Mouse (Mus musculus) MN1 (cell line): ENCODE results near the gene Tnks1bp1.
A peak's percentile ranks its signal among the peaks of the same experiment; 100 is the strongest.

ENCODE experiments used
- DNase-seq: peaks from one replicate; pipeline ENCODE4 v3.0.0-alpha.2; 2016; ENCODE audit warnings: low spot score

The Tnks1bp1 gene

DNA sequence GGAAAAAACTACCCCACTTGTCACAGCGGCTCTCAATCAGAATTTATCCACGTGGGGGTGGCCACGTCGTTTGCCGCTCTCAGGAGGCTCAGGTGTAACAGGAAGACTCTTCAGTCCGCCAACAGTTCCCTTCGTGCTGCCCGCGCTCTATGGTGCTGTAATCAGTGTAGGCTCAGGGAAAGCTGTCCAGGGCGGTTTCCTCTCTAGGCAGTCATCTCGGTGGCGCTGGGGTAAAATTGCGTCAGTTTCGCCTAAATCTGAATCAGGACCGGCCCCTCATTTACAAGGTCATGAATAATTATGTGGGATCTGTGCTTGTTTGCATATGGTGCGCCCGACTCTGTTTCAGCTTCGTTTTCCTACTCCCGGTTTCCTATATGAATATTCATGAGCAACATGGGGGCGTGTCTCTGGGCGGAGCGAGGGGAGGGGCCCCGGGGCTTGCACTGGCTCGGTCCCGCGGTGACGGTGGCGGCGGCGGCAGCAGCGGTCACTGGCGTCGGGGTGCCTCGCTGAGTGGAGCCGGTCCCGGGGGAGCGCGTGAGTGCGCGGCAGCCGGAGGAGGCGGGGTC lies at the start of gene Tnks1bp1:
Tnks1bp1 (plus strand) TSS at position 427 of the 572 bp plus-strand sequence.
- peak; percentile 97 for DNase-seq

DNA sequence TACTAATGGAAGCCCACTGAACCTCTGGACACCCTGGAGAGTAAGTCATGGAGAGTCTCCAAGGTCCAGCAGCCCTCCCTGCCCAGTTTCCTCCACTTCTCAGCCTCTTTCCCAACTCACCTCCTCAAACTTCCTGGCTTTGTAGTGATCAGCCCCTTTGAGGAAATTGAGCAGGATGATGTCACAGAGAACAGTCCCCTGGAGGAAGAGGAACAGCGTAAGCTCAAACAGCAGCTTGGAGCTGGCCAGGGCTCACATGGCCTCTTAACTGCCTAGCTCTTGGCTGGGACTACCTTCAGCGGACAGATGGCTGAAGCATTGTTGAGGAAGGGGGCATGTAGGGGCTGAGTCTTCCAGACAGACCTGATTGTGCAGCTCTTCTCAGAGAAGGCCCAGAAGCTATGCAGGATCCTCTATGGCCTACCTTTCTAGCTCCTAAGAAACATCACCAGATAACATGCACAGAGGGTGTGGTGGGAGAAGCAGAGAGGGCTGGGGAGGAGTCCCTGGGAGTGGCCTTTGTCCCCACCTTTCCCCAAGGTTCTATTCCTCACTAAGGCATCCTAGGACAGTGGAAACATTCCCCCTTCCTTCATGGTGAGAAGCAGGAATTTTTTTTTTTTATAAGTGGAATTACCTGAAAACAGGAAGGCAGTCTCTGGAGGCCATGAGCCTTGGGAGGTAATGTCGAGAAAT lies 48.2 kb upstream of the Tnks1bp1 start:
- DNase-seq: no peak

DNA sequence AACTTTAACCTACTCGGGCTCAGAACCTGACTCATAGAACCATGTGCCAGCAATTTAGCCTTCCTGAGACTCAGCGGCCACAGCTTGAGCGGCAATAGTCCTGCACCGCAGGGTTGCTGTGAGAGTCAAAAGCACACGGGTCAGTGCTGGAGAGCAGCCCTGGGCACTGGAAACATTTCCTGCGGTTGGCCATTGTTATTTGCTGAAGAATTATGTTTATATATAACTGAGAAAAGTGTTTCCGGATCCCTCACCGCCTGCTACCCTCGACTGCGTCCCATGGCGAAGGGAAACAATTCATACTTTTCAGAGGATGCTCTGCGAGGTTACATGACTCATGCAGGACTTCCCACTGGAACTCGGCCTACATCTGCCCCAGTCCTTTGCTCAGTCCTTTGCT lies 46.3 kb upstream of the Tnks1bp1 start:
- no peak for DNase-seq

DNA sequence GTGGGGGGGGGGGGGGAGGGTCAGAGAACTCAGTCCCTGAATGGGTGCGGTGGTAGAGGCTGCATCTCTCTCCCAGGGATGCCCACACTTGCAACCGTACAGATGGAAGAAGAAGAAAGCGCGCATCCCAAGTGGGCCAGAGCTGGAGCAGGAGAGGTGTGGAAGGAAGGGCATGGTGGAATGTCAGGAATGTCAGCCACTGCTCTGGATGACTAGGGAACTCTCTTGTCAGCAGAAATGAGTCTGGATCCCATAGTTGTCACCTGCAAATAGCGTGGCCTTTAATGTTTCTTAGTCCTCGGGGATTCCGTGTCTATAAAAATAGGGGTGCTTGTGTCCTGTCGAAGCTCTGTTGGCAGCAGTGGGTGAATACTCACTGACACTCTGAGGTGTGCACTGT lies 45.2 kb upstream of the Tnks1bp1 start:
- DNase-seq: no peak

DNA sequence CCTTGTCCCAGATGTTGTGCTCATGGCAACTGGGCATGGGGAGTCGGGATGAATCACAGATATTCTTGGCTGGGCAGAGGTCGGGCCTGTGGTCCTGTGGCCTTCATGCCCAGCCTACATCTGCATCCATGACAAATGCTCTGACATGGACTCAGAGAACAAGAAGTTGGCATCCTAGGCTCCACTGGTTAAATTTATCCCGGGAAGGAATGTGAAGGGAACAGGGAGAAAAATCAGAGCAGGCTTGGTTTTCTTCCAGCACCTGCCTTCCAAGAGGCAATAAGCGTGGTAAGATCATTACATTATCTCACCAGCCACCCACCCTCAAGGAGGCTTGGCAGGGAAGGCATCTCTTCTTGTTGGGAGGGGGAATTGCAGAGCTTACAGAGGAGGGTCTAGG lies 43.5 kb upstream of the Tnks1bp1 start:
- DNase-seq: no peak

DNA sequence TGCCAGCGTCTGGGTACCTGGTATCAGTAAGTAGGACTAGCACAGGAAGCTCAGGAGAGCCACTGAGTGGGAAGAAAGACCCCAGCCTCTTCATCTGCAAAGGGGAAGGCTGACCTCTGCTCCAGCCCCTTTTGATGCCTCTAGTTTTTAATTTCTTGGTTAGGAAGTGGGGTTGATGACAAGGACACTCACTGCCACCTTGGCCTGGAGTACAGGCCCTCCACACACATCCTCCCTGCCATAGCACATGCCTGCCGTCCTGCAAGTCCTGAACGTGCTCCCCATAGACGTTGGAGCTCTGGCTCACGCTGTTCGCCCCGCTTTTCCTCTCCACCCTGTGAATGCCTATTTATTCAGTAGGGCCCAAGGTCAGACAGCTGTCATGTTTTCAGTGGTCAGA lies 41.2 kb upstream of the Tnks1bp1 start:
- DNase-seq: no peak

DNA sequence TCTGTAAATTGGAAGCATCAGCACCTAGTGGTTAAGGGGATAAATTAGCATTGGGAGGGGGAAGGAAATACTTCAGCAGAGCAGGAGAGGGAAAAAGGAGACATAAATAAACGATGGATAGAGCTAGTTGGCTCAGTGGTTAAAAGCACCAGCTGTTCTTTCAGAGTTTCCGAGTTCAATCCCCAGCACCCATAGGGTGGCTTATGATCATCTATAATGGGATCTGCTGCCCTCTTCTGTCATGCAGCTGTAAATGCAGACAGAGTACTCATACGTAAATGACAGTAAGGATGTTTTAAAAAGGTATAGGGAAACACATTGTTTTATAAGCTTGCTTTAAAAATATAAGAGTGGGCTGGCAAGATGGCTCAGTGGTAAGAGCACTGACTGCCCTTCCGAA lies 40.1 kb upstream of the Tnks1bp1 start:
- no peak for DNase-seq

DNA sequence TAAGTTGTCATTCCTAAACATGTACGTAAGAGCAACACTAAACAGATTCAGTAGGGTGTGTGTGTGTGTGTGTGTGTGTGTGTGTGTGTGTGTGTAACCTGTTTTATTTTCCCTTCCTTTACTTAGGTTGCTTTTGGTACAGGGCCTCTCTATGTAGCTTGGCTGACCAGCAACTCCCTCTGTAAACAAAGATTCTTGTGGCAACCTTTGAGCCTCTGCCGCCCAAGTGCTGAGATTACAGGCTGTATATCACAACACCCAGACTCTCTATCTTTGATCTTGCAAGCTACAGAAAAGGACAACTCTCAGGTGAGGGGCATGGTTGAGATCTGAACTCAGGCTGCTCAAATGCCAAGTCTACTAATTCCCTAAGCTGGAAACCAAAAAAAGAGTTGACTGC lies 38.6 kb upstream of the Tnks1bp1 start:
- DNase-seq: no peak

DNA sequence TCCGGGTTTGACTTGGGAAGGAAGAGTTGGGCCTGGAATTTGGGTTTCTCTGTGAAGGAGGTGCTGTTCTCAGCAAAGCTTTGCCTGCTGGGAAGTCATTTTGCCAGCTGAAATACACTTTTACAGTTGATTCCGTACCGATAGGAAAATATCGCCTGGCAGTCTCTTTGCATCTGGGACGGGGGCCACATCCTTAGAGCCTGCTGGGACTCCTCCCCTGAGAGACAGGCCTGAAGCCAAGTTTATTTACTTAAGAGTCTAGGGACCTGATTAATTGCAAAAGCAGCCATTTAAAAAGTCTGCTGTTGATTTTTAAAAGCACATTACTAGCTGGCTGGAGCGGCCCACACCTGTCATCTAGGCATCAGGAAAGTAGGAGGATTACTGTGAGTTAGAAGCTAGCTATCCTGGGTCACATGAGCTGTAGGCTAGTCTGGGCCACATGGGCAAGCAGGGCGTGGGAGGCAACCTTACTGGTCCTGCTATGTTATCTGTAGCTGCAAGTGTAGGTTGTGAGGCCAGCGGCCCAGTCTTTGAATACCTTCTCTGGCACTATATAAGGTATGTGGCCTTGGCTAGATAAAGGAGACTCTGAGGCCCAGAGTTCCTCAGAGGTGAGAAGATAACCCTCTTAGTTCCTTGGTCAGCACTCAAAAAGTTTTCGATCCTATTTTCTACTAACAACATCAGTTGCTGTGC lies 35.8 kb upstream of the Tnks1bp1 start:
- DNase-seq: peak; percentile 7

DNA sequence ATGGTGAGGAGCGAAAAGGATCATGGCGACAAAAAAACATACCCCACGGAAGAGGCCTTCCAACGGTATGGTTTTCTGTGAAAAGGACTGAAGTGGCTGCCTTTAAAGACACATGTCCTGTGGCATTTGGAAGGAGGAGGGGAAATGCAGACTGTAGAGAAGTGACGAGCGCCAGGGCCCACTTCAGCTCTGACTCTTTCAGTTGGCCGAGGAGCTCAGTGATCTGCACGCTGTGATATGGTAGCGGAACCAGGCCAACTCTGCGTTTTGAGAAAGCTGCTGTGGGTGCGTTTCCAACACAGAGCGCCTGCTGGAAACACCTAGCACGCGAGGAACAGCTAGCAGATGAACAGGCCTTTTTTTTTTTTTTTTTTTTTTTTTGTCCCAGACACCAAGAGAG lies 35.1 kb upstream of the Tnks1bp1 start:
- DNase-seq: no peak

DNA sequence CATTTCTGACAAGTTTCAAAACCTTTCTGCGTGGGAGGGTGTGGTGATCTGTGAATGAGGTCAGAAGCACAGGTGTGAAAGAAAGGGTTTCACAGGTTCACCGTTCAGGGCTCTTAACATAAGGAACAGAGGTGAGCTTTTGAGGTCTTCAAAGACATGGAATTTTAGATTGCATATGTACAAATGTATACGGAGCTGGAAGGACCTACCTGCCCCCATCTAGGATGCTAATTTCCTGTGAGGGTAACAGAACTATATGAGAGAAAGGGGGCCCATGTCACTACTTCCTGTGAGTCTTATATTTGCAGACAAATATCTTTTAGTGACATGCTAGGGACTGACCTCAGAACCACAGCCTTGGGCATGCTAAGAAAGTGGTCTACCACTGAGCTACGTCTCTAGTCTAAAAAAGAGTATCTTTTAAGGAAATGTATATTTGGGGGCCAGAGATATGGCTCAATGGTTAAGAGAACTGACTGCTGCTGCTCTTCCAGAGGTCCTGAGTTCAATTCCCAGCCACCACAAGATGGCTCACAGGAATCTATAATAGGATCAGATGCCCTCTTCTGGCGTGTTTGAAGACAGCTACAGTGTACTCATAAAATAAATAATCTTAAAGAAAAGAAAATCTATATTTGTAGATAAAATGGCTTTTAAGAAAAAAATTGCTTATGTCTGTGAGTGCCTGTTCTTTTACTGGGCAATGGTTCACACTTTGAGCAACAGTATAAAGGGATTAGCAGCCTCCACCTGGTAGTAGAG lies 33.8 kb upstream of the Tnks1bp1 start:
- DNase-seq: no peak

DNA sequence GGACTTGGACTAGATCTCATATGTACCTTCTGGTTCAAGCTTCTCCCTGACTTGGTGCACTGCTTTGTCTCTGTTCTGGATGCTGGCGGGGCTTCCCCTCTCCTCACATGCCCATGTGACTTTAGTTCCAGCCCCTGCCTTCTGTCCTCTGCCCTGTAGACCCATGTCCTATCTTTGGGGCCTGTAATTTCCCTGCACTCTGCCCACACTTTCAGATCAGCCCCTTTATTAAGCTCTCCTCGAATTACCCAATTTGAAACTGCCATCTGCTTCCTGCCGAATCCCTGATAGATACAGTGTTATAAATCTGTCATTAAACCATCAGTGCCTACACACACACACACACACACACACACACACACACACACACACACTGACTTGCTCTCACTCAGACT lies 33.2 kb upstream of the Tnks1bp1 start:
- peak; percentile 25 for DNase-seq

DNA sequence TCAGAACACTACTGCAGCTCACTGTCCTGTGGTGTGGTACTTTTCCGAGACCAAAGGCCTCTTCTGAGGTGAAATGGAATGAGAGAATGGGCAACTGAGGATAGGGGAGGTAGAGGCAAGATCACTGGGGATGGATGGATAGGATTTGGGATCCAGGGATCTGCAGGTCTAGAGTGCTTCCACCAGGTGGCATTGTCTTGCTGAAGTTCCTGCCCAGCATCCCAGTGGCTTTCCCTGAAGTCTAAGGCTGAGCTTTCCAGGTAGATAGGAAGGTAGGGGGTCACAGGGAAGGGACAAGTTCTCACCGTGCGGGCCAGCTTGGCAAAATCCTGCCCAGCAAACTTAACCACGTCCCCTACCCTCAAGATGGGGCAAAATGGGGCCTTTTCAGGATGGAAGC lies 25.8 kb upstream of the Tnks1bp1 start:
- peak; percentile 40 for DNase-seq

DNA sequence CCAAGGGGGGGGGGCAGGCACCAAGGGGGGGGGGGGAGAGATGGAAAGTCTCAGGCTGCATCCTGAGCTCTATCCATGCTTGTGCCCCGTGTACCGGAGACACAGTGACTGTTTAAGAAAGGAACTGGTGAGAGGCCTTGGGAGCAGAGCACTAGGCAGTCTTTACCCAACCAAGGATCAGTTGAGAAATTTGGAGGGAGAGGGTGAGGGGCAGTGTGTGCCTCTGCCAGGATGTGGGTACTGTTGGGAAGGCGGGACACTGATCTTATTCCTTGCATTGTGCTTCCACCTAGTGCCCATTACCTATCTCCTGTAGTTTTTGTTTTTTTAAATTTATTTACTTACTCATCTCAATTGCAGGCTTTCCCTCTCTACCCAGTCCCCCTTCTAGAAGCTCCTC lies 21.6 kb upstream of the Tnks1bp1 start:
- no peak for DNase-seq

DNA sequence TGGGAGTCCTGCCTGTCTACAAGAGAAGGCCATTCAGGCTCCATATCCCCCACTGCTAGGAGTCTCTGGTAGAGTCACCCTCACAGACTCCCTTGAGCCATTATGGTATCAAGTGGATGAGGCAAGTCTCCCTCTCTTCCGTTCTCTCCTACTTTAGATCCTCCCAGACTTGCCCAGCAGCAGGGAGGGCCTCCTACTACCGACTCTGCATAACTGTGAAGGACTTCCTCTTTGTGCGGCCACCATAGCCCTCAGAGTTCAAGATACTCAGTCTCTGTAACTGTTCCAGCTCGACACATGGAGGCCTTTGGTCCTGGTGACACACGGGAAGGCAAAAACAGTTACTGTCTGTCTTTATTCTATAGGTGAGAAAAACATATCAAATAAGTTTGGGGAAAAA lies 20.5 kb upstream of the Tnks1bp1 start:
- DNase-seq: no peak

DNA sequence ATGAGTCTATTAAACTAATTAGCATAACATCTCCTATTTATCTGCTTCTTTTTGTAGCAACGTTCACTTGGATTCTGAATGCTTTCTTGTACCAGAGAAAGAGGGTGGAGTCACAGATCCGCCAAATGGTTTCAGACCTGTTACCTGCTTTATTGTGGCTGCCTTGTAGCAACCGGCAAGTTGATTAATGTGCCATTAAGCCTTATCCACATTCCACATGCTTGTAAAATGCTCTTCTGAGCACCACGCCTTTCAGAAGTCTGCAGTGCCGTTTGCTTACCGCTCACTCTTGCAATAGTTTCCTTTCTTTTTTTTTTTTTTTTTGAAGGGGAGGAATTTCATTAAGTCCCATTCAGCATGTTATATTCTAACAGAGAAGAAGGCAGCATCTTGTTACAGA lies 17.9 kb upstream of the Tnks1bp1 start:
- no peak for DNase-seq

DNA sequence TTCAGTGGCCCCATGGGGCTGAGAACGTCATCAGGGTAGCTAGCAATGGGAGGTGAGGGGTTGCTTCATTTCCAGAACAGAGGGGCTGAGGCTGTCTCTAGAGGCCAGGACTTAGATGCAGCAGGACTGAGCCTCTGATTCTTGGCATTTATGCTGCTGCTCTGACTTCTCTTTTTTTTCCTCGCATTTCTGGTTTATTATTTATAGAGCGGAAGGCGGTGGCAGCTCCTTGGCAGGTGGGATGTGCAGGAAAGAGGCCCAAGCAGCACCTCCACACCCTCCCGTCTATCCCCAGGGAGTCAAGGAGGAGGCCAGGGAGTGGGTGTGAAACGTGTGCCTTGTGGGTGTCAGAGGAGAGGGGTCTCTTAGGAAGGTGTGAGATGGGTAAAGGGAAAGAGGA lies 16.8 kb upstream of the Tnks1bp1 start:
- no peak for DNase-seq

DNA sequence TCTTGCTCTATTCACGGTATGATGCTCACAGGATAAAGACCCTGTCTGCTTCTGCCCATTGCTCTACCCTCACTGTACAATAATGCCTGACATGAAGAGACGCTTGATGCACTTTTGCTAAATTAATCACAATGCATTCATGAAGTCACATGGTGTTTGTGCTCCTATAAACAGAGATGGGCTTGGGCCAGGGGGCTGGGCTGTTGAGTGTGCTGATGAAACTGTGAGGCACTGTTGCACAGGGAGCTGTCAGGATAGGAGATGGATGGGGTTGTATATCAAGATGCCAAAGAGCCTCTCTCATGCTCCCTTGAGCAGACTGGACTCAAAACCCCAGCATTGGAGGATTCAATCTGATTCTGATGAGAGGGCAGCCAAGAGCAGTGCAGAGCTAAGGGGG lies 14.7 kb upstream of the Tnks1bp1 start:
- peak; percentile 39 for DNase-seq

DNA sequence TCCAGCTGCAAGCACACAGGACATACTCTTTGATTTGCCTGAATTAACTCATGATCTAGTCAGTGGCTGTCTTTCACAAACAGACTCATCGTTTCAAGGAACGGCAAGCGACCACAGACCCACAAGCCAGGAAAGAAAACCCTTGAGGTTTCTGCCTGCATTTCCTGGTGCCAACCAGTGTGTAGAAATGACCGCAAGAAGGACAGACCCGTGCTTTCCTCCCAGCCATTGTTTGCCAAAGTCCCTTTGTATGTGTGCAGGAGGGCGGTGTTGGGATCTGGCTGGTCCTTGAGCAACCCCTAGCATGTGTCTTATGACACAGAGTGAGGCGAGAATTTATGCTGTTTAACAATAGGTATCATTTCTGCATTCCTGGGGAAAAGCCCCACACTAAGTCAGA lies 13.7 kb upstream of the Tnks1bp1 start:
- no peak for DNase-seq

DNA sequence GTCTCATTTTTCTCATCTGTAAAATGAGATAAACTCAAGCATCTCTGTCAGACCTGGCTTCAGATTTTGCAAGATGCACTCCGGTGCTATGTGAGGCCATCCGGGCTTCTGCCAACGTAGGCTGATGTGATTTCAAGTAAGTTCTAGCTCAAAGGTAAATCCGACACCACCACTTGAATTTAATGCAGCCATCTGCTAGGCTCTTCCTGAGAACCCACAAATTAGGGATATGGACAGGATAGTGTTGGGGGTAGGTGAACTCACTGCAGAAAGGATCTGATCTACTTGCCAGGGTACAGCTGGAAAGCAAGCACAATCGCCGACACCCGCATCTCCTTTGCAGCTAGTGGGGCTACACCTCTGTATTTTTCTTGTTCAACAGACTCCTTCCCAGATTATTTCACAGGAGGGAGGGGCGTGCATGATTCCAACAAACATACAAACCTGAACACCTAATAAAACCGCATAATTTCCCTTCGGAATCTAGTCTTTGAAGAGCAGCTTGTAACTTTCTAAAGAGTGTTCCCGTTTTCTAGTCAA lies 11.2 kb upstream of the Tnks1bp1 start:
- no peak for DNase-seq

DNA sequence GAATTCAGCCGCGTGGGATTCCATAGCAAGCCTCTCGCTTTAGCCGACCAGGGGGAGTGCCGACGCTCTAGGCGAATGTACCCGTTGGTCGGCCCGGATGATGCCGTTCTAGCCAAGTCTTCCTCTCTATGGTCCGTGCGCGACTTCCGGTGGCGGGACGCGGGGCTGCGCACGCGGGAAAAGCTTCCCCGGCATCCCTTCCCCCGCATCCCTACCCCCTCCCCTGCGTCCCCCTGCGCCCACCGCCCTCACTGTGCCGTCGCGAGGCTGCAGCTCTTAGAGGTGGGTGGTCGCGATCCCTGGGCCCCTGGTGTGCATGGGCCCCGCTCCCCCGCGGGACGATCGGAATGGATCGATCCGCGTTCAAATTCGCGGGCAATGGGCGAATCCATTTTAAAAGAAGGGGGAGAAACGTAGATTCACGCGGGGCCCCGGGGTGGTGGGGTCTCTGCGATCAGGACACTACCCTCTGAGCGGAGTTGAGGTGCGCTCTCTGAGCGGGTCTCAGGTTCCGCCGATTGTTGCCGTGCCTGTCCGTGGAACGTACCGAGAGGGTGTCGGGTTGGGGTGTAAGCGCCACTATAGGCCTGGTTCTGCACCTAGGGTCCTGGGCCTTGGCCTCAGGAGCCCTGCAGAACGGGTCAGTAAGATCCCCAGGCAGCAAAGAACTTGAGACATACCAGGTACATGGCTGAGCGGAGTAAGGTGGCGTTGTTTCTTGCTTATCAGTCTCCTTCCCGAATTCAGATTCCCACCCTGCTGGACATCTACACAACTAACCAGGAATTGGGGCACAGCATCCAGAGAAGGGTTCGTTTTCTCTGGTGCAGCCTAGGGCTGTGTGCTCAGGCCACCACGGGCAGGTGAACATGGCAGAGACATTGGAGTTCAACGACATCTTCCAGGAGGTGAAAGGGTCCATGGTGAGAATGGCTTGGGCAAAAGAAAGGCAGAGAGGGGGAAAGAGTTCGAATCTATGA lies 10.5 kb upstream of the Tnks1bp1 start, which contains the start of the genes Ssrp1 and P2rx3:
Ssrp1 (plus strand) TSS at position 188 of the 980 bp plus-strand sequence.
P2rx3 (minus strand) TSS at position 416 of the 980 bp plus-strand sequence.
- peak; percentile 95 for DNase-seq
